In the genomic region with DNA sequence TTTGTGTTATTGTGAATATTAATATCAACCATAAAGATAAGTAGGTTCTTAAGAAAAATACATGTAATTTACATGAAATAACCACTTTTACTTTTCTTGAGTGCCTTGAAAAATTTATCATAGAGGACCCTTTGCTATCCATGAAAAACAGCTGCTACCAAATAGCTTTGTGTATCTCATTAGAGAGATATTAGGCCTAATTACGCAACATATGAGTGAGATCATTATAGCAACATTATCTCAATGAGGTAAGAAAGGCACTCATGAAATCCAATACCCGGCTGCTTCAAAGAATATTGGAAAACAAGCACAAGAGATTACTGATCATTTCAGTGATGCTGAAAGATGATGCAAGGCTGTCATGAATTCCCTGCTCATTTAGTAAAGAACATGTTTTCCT, we compare ENCODE assay signal across 20 mouse cellular contexts.
A peak's percentile ranks its signal among the peaks of the same experiment; 100 is the strongest.
DNase-seq lines count a peak whose midpoint lies in the region; ATAC-seq and TF ChIP-seq lines count a peak whose summit lies in the region.
"Had no signal": no experiment of that assay in that cellular context is flagged by ENCODE, and none has a peak within 500 bp of the region (broad histone marks: within the 10 kb centered on the region; RNA-seq: fewer than 3 reads in every experiment).

No protein-coding gene starts in this region.

- intact Hi-C loops in heart, postnatal 10 days (cut with DNase I), result no loop called here

- ATAC-seq in hindbrain, embryonic 15.5 days (ENCODE audit: low FRiP score, low read depth), result no peak
- ATAC-seq in hindbrain, postnatal 0 days, result no peak
- ATAC-seq in neural tube, embryonic 14.5 days (ENCODE audit: low read depth), result no peak; the same call in 1 of the 2 replicates
- ATAC-seq: forebrain, embryonic 13.5 days; intestine, embryonic 15.5 days had no signal

- DNase-seq in heart, adult 8-10 months (ENCODE audit: low spot score), result peak; percentile 17
- DNase-seq in heart, postnatal 10 days, result no peak
- DNase-seq in hindbrain, postnatal 0 days (ENCODE audit: low spot score), result no peak
- DNase-seq in brain, embryonic 14.5 days (ENCODE audit: low read depth), result peak; percentile 44
- no peak for DNase-seq in adrenal gland, postnatal 36 days
- DNase-seq: adrenal gland, adult 2 months; adrenal gland, postnatal 25 days; cerebellum, adult 11 months; cerebellum, adult 8-10 months; cerebellum, postnatal 14 days; embryo, embryonic 11 days; gastrocnemius, postnatal 10 days; kidney, adult 18-20 months had no signal

- H3K9me3 ChIP-seq in hindbrain, embryonic 15.5 days, result no peaks in the 10 kb centered on the region
- H3K9me3 ChIP-seq in hindbrain, postnatal 0 days (ENCODE audit: low read length), result no peaks in the 10 kb centered on the region
- H3K9me3 ChIP-seq in neural tube, embryonic 14.5 days (ENCODE audit: control insufficient read depth, low read length), result no peaks in the 10 kb centered on the region
- H3K9me3 ChIP-seq: embryonic facial prominence, embryonic 12.5 days; forebrain, embryonic 13.5 days; heart, embryonic 15.5 days; intestine, embryonic 15.5 days had no signal

- peak overlapping the region; percentile 57 for H3K27ac ChIP-seq in hindbrain, embryonic 15.5 days (replicated peaks)
- H3K27ac ChIP-seq in hindbrain, postnatal 0 days, result no peak overlapping the region
- peak overlapping the region; percentile 60; the same call in 1 of the 2 replicates for H3K27ac ChIP-seq in neural tube, embryonic 14.5 days (ENCODE audit: low read depth, low read length)
- H3K27ac ChIP-seq: embryonic facial prominence, embryonic 12.5 days; heart, embryonic 15.5 days; intestine, embryonic 15.5 days had no signal

- no peak overlapping the region for H3K9ac ChIP-seq in hindbrain, embryonic 15.5 days
- H3K9ac ChIP-seq in hindbrain, postnatal 0 days (replicated peaks; ENCODE audit: low read length), result no peak overlapping the region
- H3K9ac ChIP-seq in neural tube, embryonic 14.5 days (replicated peaks; ENCODE audit: low read depth, low read length), result no peak overlapping the region
- H3K9ac ChIP-seq: embryonic facial prominence, embryonic 12.5 days; forebrain, embryonic 13.5 days; heart, embryonic 15.5 days; intestine, embryonic 15.5 days had no signal

- no peak overlapping the region for H3K4me3 ChIP-seq in hindbrain, embryonic 15.5 days
- H3K4me3 ChIP-seq in hindbrain, postnatal 0 days (ENCODE audit: low read length), result no peak overlapping the region
- H3K4me3 ChIP-seq in neural tube, embryonic 14.5 days (ENCODE audit: low read depth, low read length), result no peak overlapping the region
- H3K4me3 ChIP-seq: embryonic facial prominence, embryonic 12.5 days; forebrain, embryonic 13.5 days; heart, embryonic 15.5 days; intestine, embryonic 15.5 days had no signal

- H3K4me1 ChIP-seq in hindbrain, embryonic 15.5 days (replicated peaks), result peaks cover 5% of the 10 kb centered on the region
- H3K4me1 ChIP-seq in hindbrain, postnatal 0 days (ENCODE audit: insufficient read depth, low read length), result no peaks in the 10 kb centered on the region
- peaks cover 10% of the 10 kb centered on the region for H3K4me1 ChIP-seq in neural tube, embryonic 14.5 days (ENCODE audit: control insufficient read depth, insufficient read depth, low read length)
- H3K4me1 ChIP-seq: embryonic facial prominence, embryonic 12.5 days; heart, embryonic 15.5 days; intestine, embryonic 15.5 days had no signal

- 47% methylated on average over 2 of the region's 2 CpGs for WGBS in hindbrain, embryonic 15.5 days
- 71% methylated on average over 2 of the region's 2 CpGs for whole genome bisulfite sequencing in hindbrain, postnatal 0 days
- 33% methylated on average over 2 of the region's 2 CpGs for WGBS in neural tube, embryonic 14.5 days

- TF ChIP-seq POLR2A in brain, embryonic 14.5 days (IDR thresholded peaks at IDR 0.05; ENCODE audit: borderline replicate concordance, extremely low read depth, insufficient read depth, insufficient read length, poor library complexity, severe bottlenecking), result no peak

- H3K27me3 ChIP-seq in hindbrain, embryonic 15.5 days, result no peaks in the 10 kb centered on the region
- H3K27me3 ChIP-seq in hindbrain, postnatal 0 days (ENCODE audit: insufficient read depth, low read length), result no peaks in the 10 kb centered on the region
- H3K27me3 ChIP-seq in neural tube, embryonic 14.5 days (ENCODE audit: control insufficient read depth, insufficient read depth, low read length), result no peaks in the 10 kb centered on the region
- H3K27me3 ChIP-seq: embryonic facial prominence, embryonic 12.5 days; forebrain, embryonic 13.5 days; heart, embryonic 15.5 days; intestine, embryonic 15.5 days had no signal

- H3K4me2 ChIP-seq in hindbrain, embryonic 15.5 days, result no peak overlapping the region
- H3K4me2 ChIP-seq in hindbrain, postnatal 0 days (ENCODE audit: low read depth, low read length), result no peak overlapping the region
- H3K4me2 ChIP-seq in neural tube, embryonic 14.5 days (ENCODE audit: low read depth, low read length), result no peak overlapping the region
- H3K4me2 ChIP-seq: embryonic facial prominence, embryonic 12.5 days; forebrain, embryonic 13.5 days; heart, embryonic 11.5 days; heart, embryonic 15.5 days; intestine, embryonic 15.5 days had no signal

- TF ChIP-seq CTCF in hindbrain, postnatal 0 days (IDR thresholded peaks at IDR 0.05; ENCODE audit: low read depth), result no peak
- TF ChIP-seq CTCF in brain, embryonic 14.5 days (IDR thresholded peaks at IDR 0.05; ENCODE audit: borderline replicate concordance, extremely low read depth, insufficient read depth, insufficient read length), result no peak

- H3K36me3 ChIP-seq in hindbrain, embryonic 15.5 days, result peaks cover 2% of the 10 kb centered on the region; the same call in 1 of the 2 replicates
- H3K36me3 ChIP-seq in hindbrain, postnatal 0 days (ENCODE audit: insufficient read depth, low read length), result no peaks in the 10 kb centered on the region
- no peaks in the 10 kb centered on the region for H3K36me3 ChIP-seq in neural tube, embryonic 14.5 days (ENCODE audit: control insufficient read depth, insufficient read depth, low read length)
- H3K36me3 ChIP-seq: embryonic facial prominence, embryonic 12.5 days; heart, embryonic 15.5 days; intestine, embryonic 15.5 days had no signal

Comparison
In these comparisons a context has a peak if more than half of its experiments do, and no peak if none do; other contexts are left out.
1. DNase-seq: peak in heart, adult 8-10 months (single experiment) and brain, embryonic 14.5 days (single experiment); none in heart, postnatal 10 days (0 of 2), hindbrain, postnatal 0 days (single experiment) and adrenal gland, postnatal 36 days (0 of 2).